Mouse (Mus musculus) embryonic facial prominence, embryonic 14.5 days (tissue): ENCODE measurements around the gene Cdh3. TPM values are rescaled to one million over a fixed set of nuclear protein-coding genes. Genes with fewer than 3 reads are reported as not detected.

Experiments
- ATAC-seq: fragments of 200-750 bp; cut with Nextera tagmentation; 2 replicates; pipeline ENCODE4 v1.8.0; 2017; ENCODE audit warnings: low read depth, moderate number of reproducible peaks, moderate TSS enrichment
- DNase-seq: peaks from one replicate; pipeline ENCODE4 v3.0.0-alpha.2; 2015; ENCODE audit warnings: low spot score
- H3K27ac ChIP-seq: fragments of 300-500 bp; sonication (generic); replicated peaks from 2 replicates; pipeline ENCODE4 v1.5.1; 2014; ENCODE audit warnings: low read depth, mild to moderate bottlenecking, low read length, moderate library complexity
- H3K27me3 ChIP-seq: fragments of 300-500 bp; sonication (generic); replicated peaks from 2 replicates; pipeline ENCODE4 v1.6.1; 2014; ENCODE audit warnings: low read length; ENCODE audit not compliant: control insufficient read depth, insufficient read depth
- H3K36me3 ChIP-seq: fragments of 300-500 bp; sonication (generic); 2 replicates; pipeline ENCODE4 v1.6.1; 2014; ENCODE audit warnings: low read length, mixed read lengths; ENCODE audit not compliant: control insufficient read depth, insufficient read depth
- H3K4me1 ChIP-seq: fragments of 300-500 bp; sonication (generic); 2 replicates; pipeline ENCODE4 v1.6.1; 2014; ENCODE audit warnings: antibody characterized with exemption, low read length; ENCODE audit not compliant: control insufficient read depth, insufficient read depth
- H3K4me2 ChIP-seq: fragments of 300-500 bp; sonication (generic); 2 replicates; pipeline ENCODE4 v1.6.1; 2014; ENCODE audit warnings: low read depth, mild to moderate bottlenecking, low read length, moderate library complexity, mixed read lengths
- H3K4me3 ChIP-seq: fragments of 300-500 bp; sonication (generic); 2 replicates; pipeline ENCODE4 v1.5.1; 2014; ENCODE audit warnings: low read depth, mild to moderate bottlenecking, low read length
- H3K9ac ChIP-seq: fragments of 300-500 bp; sonication (generic); 2 replicates; pipeline ENCODE4 v1.6.1; 2014; ENCODE audit warnings: low read depth, mild to moderate bottlenecking, low read length, moderate library complexity, mixed read lengths
- H3K9me3 ChIP-seq: fragments of 300-500 bp; sonication (generic); 2 replicates; pipeline ENCODE4 v1.6.1; 2016; ENCODE audit warnings: low read length; ENCODE audit not compliant: control insufficient read depth
- WGBS: fragments of 180-500 bp; shearing (Covaris S2); extraction: QIAGEN DNeasy Blood & Tissue Kit; methylation state at CpG from one replicate; pipeline ENCODE4 v1.1.7; 2014; 5-methylcytosine and 5-hydroxymethylcytosine counted together
- polyA plus RNA-seq: library from polyadenylated mRNA; unstranded; fragments of >200 nt; fragmentation: Nextera tagmentation; extraction: Ambion mirVana; gene quantifications from 2 replicates; pipeline ENCODE4 v1.2.1, GENCODE M21; 2014

Cdh3 gene
- 9.8 and 15.5 TPM in 2 replicates for polyA plus RNA-seq

- Histone ChIP-seq H3K4me1 (peaks cover 23% of the 10 kb centered on the region), H3K4me2 (peak within 1 kb of the TSS; percentile 69), H3K27me3 (peaks cover 11% of the 10 kb centered on the region), H3K4me3 (peak within 1 kb of the TSS; percentile 46), H3K9me3 (no peaks in the 10 kb centered on the region), H3K9ac (peak within 1 kb of the TSS; percentile 63), H3K27ac (peak within 1 kb of the TSS; percentile 52), H3K36me3 (no peaks in the 10 kb centered on the region)
- DNase-seq (peak; percentile 87), ATAC-seq (peak; percentile 84)
- under 1% methylated on average over 30 of the region's 34 CpGs for WGBS
These were observed at the start of gene Cdh3 for GRCm38 (mm10) chr8:106510365-106510975. Cdh3 (plus strand) TSS chr8:106510891.

- no peaks in the 10 kb centered on the region for H3K4me1 ChIP-seq
- 74% methylated on average over 5 of the region's 5 CpGs for WGBS
These were observed 48.6 kb upstream of the Cdh3 start for GRCm38 (mm10) chr8:106462131-106462530.

GRCm38 (mm10) chr8:106463795-106464194, 46.9 kb upstream of the Cdh3 start:
- ATAC-seq = no peak
- H3K4me3 ChIP-seq = no peak overlapping the region
- no peak overlapping the region for H3K4me2 ChIP-seq
- no peaks in the 10 kb centered on the region for H3K27me3 ChIP-seq
- no peak overlapping the region for H3K9ac ChIP-seq
- no peak overlapping the region for H3K27ac ChIP-seq
- no peaks in the 10 kb centered on the region for H3K36me3 ChIP-seq
- 89% methylated on average over 6 of the region's 6 CpGs for WGBS
- H3K4me1 ChIP-seq = no peaks in the 10 kb centered on the region
- H3K9me3 ChIP-seq = no peaks in the 10 kb centered on the region
- DNase-seq = no peak

More at GRCm38 (mm10) chr8:106462131-106462530, 48.6 kb upstream of the Cdh3 start:
- no peaks in the 10 kb centered on the region for H3K36me3 ChIP-seq
- H3K27ac ChIP-seq = no peak overlapping the region
- no peak overlapping the region for H3K4me2 ChIP-seq
- H3K9ac ChIP-seq = no peak overlapping the region
- DNase-seq (no peak), ATAC-seq (no peak)
- H3K9me3 ChIP-seq = no peaks in the 10 kb centered on the region
- no peaks in the 10 kb centered on the region for H3K27me3 ChIP-seq
- no peak overlapping the region for H3K4me3 ChIP-seq

GRCm38 (mm10) chr8:106469485-106469884, 41.2 kb upstream of the Cdh3 start:
- 18% methylated on average over 7 of the region's 7 CpGs for WGBS

GRCm38 (mm10) chr8:106474001-106474400, 36.7 kb upstream of the Cdh3 start:
- DNase-seq (no peak), ATAC-seq (no peak)
- H3K9me3 ChIP-seq = no peaks in the 10 kb centered on the region
- no peak overlapping the region for H3K27ac ChIP-seq
- no peak overlapping the region for H3K9ac ChIP-seq
- H3K4me1 ChIP-seq = no peaks in the 10 kb centered on the region
- no peak overlapping the region for H3K4me2 ChIP-seq
- 92% methylated on average over 5 of the region's 5 CpGs for WGBS
- no peaks in the 10 kb centered on the region for H3K36me3 ChIP-seq
- no peaks in the 10 kb centered on the region for H3K27me3 ChIP-seq
- no peak overlapping the region for H3K4me3 ChIP-seq

More at GRCm38 (mm10) chr8:106469485-106469884, 41.2 kb upstream of the Cdh3 start:
- Histone ChIP-seq H3K4me1 (no peaks in the 10 kb centered on the region), H3K36me3 (no peaks in the 10 kb centered on the region), H3K4me2 (no peak overlapping the region), H3K9me3 (no peaks in the 10 kb centered on the region), H3K9ac (no peak overlapping the region), H3K27ac (no peak overlapping the region), H3K27me3 (no peaks in the 10 kb centered on the region), H3K4me3 (no peak overlapping the region)
- 0 out of 2 replicates have a peak, but pooled peaks have one; percentile 41 for ATAC-seq
- peak; percentile 75 for DNase-seq

GRCm38 (mm10) chr8:106500018-106500685, 10.5 kb upstream of the Cdh3 start, which contains the start of gene 6030452D12Rik:
6030452D12Rik (plus strand) TSS chr8:106500522.
- no peak for ATAC-seq

GRCm38 (mm10) chr8:106504241-106504640, 6.5 kb upstream of the Cdh3 start:
- Histone ChIP-seq H3K9me3 (no peaks in the 10 kb centered on the region), H3K27ac (no peak overlapping the region), H3K27me3 (peaks cover 11% of the 10 kb centered on the region; the same call in 1 of the 2 replicates), H3K9ac (no peak overlapping the region), H3K4me1 (peaks cover 13% of the 10 kb centered on the region), H3K4me2 (no peak overlapping the region), H3K36me3 (no peaks in the 10 kb centered on the region), H3K4me3 (no peak overlapping the region)
- WGBS = 85% methylated on average over 7 of the region's 7 CpGs
- ATAC-seq (no peak), DNase-seq (no peak)

More at GRCm38 (mm10) chr8:106500018-106500685, 10.5 kb upstream of the Cdh3 start, which contains the start of gene 6030452D12Rik:
- 62% methylated on average over 8 of the region's 8 CpGs for WGBS
- no peaks in the 10 kb centered on the region for H3K36me3 ChIP-seq
- H3K4me2 ChIP-seq = no peak within 1 kb of the TSS
- H3K27ac ChIP-seq = 0 out of 2 replicates have a peak within 1 kb of the TSS, but pooled peaks have one; percentile 17
- H3K4me3 ChIP-seq = no peak within 1 kb of the TSS
- DNase-seq = peak; percentile 32
- no peaks in the 10 kb centered on the region for H3K27me3 ChIP-seq
- H3K4me1 ChIP-seq = 0 out of 2 replicates have a peak, but pooled peaks cover 3% of the 10 kb centered on the region
- H3K9ac ChIP-seq = no peak within 1 kb of the TSS
- H3K9me3 ChIP-seq = no peaks in the 10 kb centered on the region

- no peak; the same call in 1 of the 2 replicates for ATAC-seq
- Histone ChIP-seq H3K4me3 (no peak overlapping the region), H3K9me3 (no peaks in the 10 kb centered on the region), H3K36me3 (no peaks in the 10 kb centered on the region), H3K4me1 (peaks cover 19% of the 10 kb centered on the region), H3K27ac (peak overlapping the region; percentile 63), H3K9ac (no peak overlapping the region), H3K4me2 (no peak overlapping the region), H3K27me3 (peaks cover 11% of the 10 kb centered on the region; the same call in 1 of the 2 replicates)
- 36% methylated on average over 10 of the region's 10 CpGs for WGBS
- DNase-seq = peak; percentile 50
These were observed 5.2 kb upstream of the Cdh3 start for GRCm38 (mm10) chr8:106505328-106505965.
